Mouse (Mus musculus) ES-Bruce4 (cell line): ENCODE measurements around the gene Cfc1.

Source experiments
- CTCF ChIP-seq: IDR thresholded peaks from one replicate; pipeline ENCODE4 v1.8.1; 2011; ENCODE audit warnings: low read depth, low read length
- EP300 ChIP-seq: IDR thresholded peaks from 2 replicates; pipeline ENCODE4 v1.6.1; 2011; ENCODE audit warnings: low read depth, low read length; ENCODE audit not compliant: insufficient read depth
- POLR2A ChIP-seq: IDR thresholded peaks from one replicate; pipeline ENCODE4 v1.8.1; 2011; ENCODE audit warnings: low read length; ENCODE audit not compliant: insufficient read depth

- TF ChIP-seq CTCF (no peak), POLR2A (no peak), EP300 (no peak)
Measured at GRCm38 (mm10) chr1:34578851-34579781, 43.7 kb downstream of the Cfc1 start, which contains the start of gene Amer3.
